In genomic region chr10:127626433-127626832, GRCm38 (mm10) we compare ENCODE assay signal across 11 mouse cellular contexts. TPM values are rescaled to one million over a fixed set of nuclear protein-coding genes. Genes with fewer than 3 reads are reported as not detected.
DNase-seq lines count a peak whose midpoint lies in the region; ATAC-seq and TF ChIP-seq lines count a peak whose summit lies in the region.
"Had no signal": no experiment of that assay in that cellular context is flagged by ENCODE, and none has a peak within 500 bp of the region (broad histone marks: within the 10 kb centered on the region; RNA-seq: fewer than 3 reads in every experiment).

No protein-coding gene starts in this region.

- H3K27ac ChIP-seq in embryonic facial prominence, embryonic 11.5 days (replicated peaks; ENCODE audit: low read depth, low read length) = no peak overlapping the region
- H3K27ac ChIP-seq in embryonic facial prominence, embryonic 10.5 days (replicated peaks) = no peak overlapping the region
- no peak overlapping the region for H3K27ac ChIP-seq in liver, postnatal 0 days (ENCODE audit: low read depth)
- H3K27ac ChIP-seq: embryonic facial prominence, embryonic 15.5 days had no signal

- no peaks in the 10 kb centered on the region for H3K4me1 ChIP-seq in embryonic facial prominence, embryonic 11.5 days (ENCODE audit: control insufficient read depth, insufficient read depth, low read length)
- H3K4me1 ChIP-seq in embryonic facial prominence, embryonic 10.5 days = peaks cover 14% of the 10 kb centered on the region
- peaks cover 5% of the 10 kb centered on the region; the same call in 1 of the 2 replicates for H3K4me1 ChIP-seq in liver, postnatal 0 days (ENCODE audit: insufficient read depth)

- no peaks in the 10 kb centered on the region for H3K27me3 ChIP-seq in embryonic facial prominence, embryonic 11.5 days (ENCODE audit: control insufficient read depth, insufficient read depth, low read length)
- H3K27me3 ChIP-seq in embryonic facial prominence, embryonic 10.5 days (replicated peaks; ENCODE audit: low read depth, poor library complexity, severe bottlenecking) = no peaks in the 10 kb centered on the region
- H3K27me3 ChIP-seq in liver, postnatal 0 days (ENCODE audit: insufficient read depth, low read length) = no peaks in the 10 kb centered on the region
- H3K27me3 ChIP-seq: embryonic facial prominence, embryonic 15.5 days had no signal

- TF ChIP-seq CTCF in liver, postnatal 0 days (IDR thresholded peaks at IDR 0.05; ENCODE audit: low read depth) = peak; percentile 59

- no peak for ATAC-seq in embryonic facial prominence, embryonic 11.5 days (replicated peaks; ENCODE audit: insufficient number of reproducible peaks, low FRiP score, low TSS enrichment, low read depth)
- no peak for ATAC-seq in liver, postnatal 0 days
- ATAC-seq in neutrophil, adult 5-6 weeks (ENCODE audit: extremely low read depth, insufficient number of reproducible peaks, low FRiP score, poor library complexity, severe bottlenecking) = peak; percentile 39; the same call in 1 of the 2 replicates

- peak; percentile 40 for DNase-seq in embryonic facial prominence, embryonic 11.5 days (ENCODE audit: low spot score)
- DNase-seq in embryonic facial prominence, embryonic 10.5 days (ENCODE audit: low spot score) = no peak
- no peak for DNase-seq in liver, postnatal 0 days
- no peak for DNase-seq in liver
- peak; percentile 28 for DNase-seq in T-cell, adult 2 months (ENCODE audit: low spot score)
- no peak for DNase-seq in right cerebral cortex, postnatal 25 days
- DNase-seq in ovary, postnatal 10 days (ENCODE audit: low spot score) = no peak
- DNase-seq: heart, postnatal 4 days; left cerebral cortex, postnatal 4 days had no signal

- H3K4me3 ChIP-seq in embryonic facial prominence, embryonic 11.5 days (ENCODE audit: low read depth, low read length) = no peak overlapping the region
- no peak overlapping the region for H3K4me3 ChIP-seq in embryonic facial prominence, embryonic 10.5 days
- no peak overlapping the region for H3K4me3 ChIP-seq in liver, postnatal 0 days (ENCODE audit: low read depth, low read length)
- H3K4me3 ChIP-seq: embryonic facial prominence, embryonic 15.5 days had no signal

- H3K9me3 ChIP-seq in embryonic facial prominence, embryonic 11.5 days (replicated peaks; ENCODE audit: control insufficient read depth, low read length) = no peaks in the 10 kb centered on the region
- peaks cover 10% of the 10 kb centered on the region for H3K9me3 ChIP-seq in embryonic facial prominence, embryonic 10.5 days
- H3K9me3 ChIP-seq in liver, postnatal 0 days (ENCODE audit: low read length) = peaks cover 3% of the 10 kb centered on the region; the same call in 1 of the 2 replicates
- H3K9me3 ChIP-seq: embryonic facial prominence, embryonic 15.5 days had no signal

- H3K9ac ChIP-seq in embryonic facial prominence, embryonic 11.5 days (replicated peaks; ENCODE audit: low read length) = no peak overlapping the region
- H3K9ac ChIP-seq in liver, postnatal 0 days (replicated peaks) = no peak overlapping the region
- H3K9ac ChIP-seq: embryonic facial prominence, embryonic 15.5 days had no signal

- no peaks in the 10 kb centered on the region for H3K36me3 ChIP-seq in embryonic facial prominence, embryonic 11.5 days (replicated peaks; ENCODE audit: control insufficient read depth, insufficient read depth, low read depth, low read length)
- H3K36me3 ChIP-seq in embryonic facial prominence, embryonic 10.5 days (replicated peaks) = no peaks in the 10 kb centered on the region
- H3K36me3 ChIP-seq in liver, postnatal 0 days (replicated peaks; ENCODE audit: insufficient read depth, low read length) = no peaks in the 10 kb centered on the region
- H3K36me3 ChIP-seq: embryonic facial prominence, embryonic 15.5 days had no signal

- 85% methylated on average over 3 of the region's 3 CpGs for WGBS in embryonic facial prominence, embryonic 11.5 days
- 83% methylated on average over 3 of the region's 3 CpGs for WGBS in embryonic facial prominence, embryonic 10.5 days
- 71% methylated on average over 3 of the region's 3 CpGs for WGBS in liver, postnatal 0 days (ENCODE audit: insufficient replicate concordance)

- no peak for TF ChIP-seq EP300 in liver, postnatal 0 days (IDR thresholded peaks at IDR 0.05; ENCODE audit: low read depth)

- no peak overlapping the region for H3K4me2 ChIP-seq in embryonic facial prominence, embryonic 11.5 days (ENCODE audit: low read depth, low read length)
- no peak overlapping the region for H3K4me2 ChIP-seq in liver, postnatal 0 days (ENCODE audit: low read depth, low read length)
- H3K4me2 ChIP-seq: embryonic facial prominence, embryonic 15.5 days had no signal

RNA-seq across cellular contexts. Expression of gene Lrp1, which starts 5.5 kb away (rescaled TPM):
- polyA plus RNA-seq in embryonic facial prominence, embryonic 11.5 days (2014; fragmentation: Nextera tagmentation; extraction: Ambion mirVana) = 55.5 and 59.0 TPM in 2 replicates
- 66.6 and 70.6 TPM in 2 replicates for polyA plus RNA-seq in embryonic facial prominence, embryonic 10.5 days (2016; fragmentation: Nextera tagmentation; extraction: Ambion mirVana)
- polyA plus RNA-seq in liver, postnatal 0 days (2015; fragmentation: Nextera tagmentation; extraction: Ambion mirVana) = 44.7 and 49.2 TPM in 2 replicates
- total RNA-seq in neutrophil, adult 5-6 weeks (2017) = 6.3 and 15.1 TPM in 2 replicates

RNA-seq across cellular contexts. Expression of gene Stat6, which starts 16.4 kb away (rescaled TPM):
- polyA plus RNA-seq in embryonic facial prominence, embryonic 11.5 days (2014; fragmentation: Nextera tagmentation; extraction: Ambion mirVana) = 8.1 and 8.2 TPM in 2 replicates
- 10.4 and 11.5 TPM in 2 replicates for polyA plus RNA-seq in embryonic facial prominence, embryonic 10.5 days (2016; fragmentation: Nextera tagmentation; extraction: Ambion mirVana)
- 11.3 and 13.0 TPM in 2 replicates for polyA plus RNA-seq in liver, postnatal 0 days (2015; fragmentation: Nextera tagmentation; extraction: Ambion mirVana)
- 258 and 273 TPM in 2 replicates for total RNA-seq in neutrophil, adult 5-6 weeks (2017)

RNA-seq across cellular contexts. Expression of gene Nemp1, which starts 40.3 kb away (rescaled TPM):
- 11.2 and 11.7 TPM in 2 replicates for polyA plus RNA-seq in embryonic facial prominence, embryonic 11.5 days (2014; fragmentation: Nextera tagmentation; extraction: Ambion mirVana)
- polyA plus RNA-seq in embryonic facial prominence, embryonic 10.5 days (2016; fragmentation: Nextera tagmentation; extraction: Ambion mirVana) = 10.0 and 10.7 TPM in 2 replicates
- 5.6 and 6.3 TPM in 2 replicates for polyA plus RNA-seq in liver, postnatal 0 days (2015; fragmentation: Nextera tagmentation; extraction: Ambion mirVana)
- total RNA-seq in neutrophil, adult 5-6 weeks (2017) = 42.6 and 45.7 TPM in 2 replicates

RNA-seq across cellular contexts. Expression of gene Nab2, which starts 41.9 kb away (rescaled TPM):
- polyA plus RNA-seq in embryonic facial prominence, embryonic 11.5 days (2014; fragmentation: Nextera tagmentation; extraction: Ambion mirVana) = 8.0 and 9.3 TPM in 2 replicates
- 11.6 and 12.1 TPM in 2 replicates for polyA plus RNA-seq in embryonic facial prominence, embryonic 10.5 days (2016; fragmentation: Nextera tagmentation; extraction: Ambion mirVana)
- 2.4 and 4.3 TPM in 2 replicates for polyA plus RNA-seq in liver, postnatal 0 days (2015; fragmentation: Nextera tagmentation; extraction: Ambion mirVana)
- 19.0 and 19.3 TPM in 2 replicates for total RNA-seq in neutrophil, adult 5-6 weeks (2017)

Comparison
In these comparisons a context has a peak if more than half of its experiments do, and no peak if none do; other contexts are left out.
1. DNase-seq: peak in embryonic facial prominence, embryonic 11.5 days (single experiment) and T-cell, adult 2 months (single experiment); none in embryonic facial prominence, embryonic 10.5 days (single experiment), liver, postnatal 0 days (single experiment), liver (single experiment), right cerebral cortex, postnatal 25 days (single experiment) and ovary, postnatal 10 days (single experiment).